Mouse (Mus musculus) cerebellum, postnatal 14 days (tissue): Measurements from ENCODE around the gene Olfr1386.
"Not testable (repeated sequence)": the region's sequence is repeated elsewhere in the genome, so short reads cannot be mapped to it uniquely, and the experiment has no call there.

Experiments
- DNase-seq, 2 experiments: peaks; one replicate each; pipeline ENCODE4 v3.0.0; 2021; ENCODE audit warnings: mixed read lengths in 2 of 2

Gene Olfr1386

DNA sequence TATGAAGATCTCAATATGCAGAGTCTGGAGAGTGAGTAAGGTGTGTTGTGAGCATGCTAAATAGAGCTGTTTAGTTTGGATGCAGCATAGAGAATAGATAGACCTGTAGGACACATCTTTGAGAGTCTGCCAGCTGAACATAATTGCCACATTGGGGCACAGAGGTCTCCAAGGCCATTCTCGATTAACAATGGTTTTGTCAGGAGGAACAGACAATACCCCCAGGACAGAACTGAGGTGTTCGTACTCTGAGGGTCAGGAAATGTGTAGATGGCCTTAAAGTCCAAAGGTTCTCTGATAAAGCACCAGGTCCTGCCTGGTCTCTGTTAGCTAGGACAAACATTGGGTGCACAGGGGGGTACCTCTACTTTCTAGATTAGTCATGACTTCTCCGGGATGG lies at the start of gene Olfr1386:
TSS of gene Olfr1386 (plus strand) at position 301 of the 400 bp plus-strand sequence.
- not testable (repeated sequence) for DNase-seq

- no peak for DNase-seq
These were observed 42.1 kb upstream of the Olfr1386 start, which contains the start of gene Olfr1389 for GRCm38 (mm10) chr11:49422767-49423166. Olfr1389 (plus strand) TSS chr11:49423067.

GRCm38 (mm10) chr11:49425257-49425927 lies 39.5 kb upstream of the Olfr1386 start:
- no peak for DNase-seq

GRCm38 (mm10) chr11:49429641-49430040 lies 35.2 kb upstream of the Olfr1386 start:
- DNase-seq, result peak; percentile 14 to 35

DNA sequence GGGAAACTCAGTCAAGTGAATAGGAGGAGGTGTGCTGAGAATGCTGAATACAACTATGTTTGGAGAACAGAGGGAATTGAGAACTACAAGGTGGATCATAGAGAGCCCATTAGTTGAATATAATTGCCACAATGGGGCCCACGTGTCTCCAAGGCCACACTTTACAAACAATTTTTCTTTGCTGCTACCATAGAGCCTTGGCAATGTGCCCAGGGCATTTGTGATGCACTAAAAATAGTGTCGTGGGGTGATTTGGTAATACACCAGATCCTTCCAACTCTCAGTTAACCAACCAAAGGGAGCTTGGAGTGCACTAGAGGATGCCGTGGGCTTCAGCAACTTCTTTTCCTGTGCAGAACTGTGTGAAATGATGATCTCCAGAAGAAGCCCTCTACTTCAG lies 28.4 kb upstream of the Olfr1386 start, which contains the start of gene Olfr1388:
TSS of gene Olfr1388 (plus strand) at position 214 of the 400 bp plus-strand sequence.
- DNase-seq, result peak; percentile 1 to 6

DNA sequence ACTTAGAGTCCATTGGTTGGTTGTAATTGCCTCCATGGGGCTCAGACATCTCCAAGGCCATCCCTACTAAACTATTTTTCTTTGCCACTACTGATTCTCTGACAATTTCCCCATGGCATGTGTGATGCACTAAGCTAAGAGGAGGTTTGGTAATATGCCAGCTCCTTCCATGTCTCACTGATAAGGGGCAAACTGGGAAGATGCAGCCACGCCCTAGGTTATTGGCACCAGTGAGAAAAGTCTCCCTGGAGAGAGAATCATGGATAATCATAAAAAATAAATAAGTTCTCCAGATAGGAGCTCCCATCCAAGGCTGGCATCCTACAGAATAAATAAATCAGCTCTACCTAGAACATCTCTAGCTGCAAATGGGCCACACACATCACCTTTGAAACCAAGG lies 9.8 kb upstream of the Olfr1386 start, which contains the start of gene Olfr1387:
TSS of gene Olfr1387 (plus strand) at position 301 of the 400 bp plus-strand sequence.
- no peak for DNase-seq

DNA sequence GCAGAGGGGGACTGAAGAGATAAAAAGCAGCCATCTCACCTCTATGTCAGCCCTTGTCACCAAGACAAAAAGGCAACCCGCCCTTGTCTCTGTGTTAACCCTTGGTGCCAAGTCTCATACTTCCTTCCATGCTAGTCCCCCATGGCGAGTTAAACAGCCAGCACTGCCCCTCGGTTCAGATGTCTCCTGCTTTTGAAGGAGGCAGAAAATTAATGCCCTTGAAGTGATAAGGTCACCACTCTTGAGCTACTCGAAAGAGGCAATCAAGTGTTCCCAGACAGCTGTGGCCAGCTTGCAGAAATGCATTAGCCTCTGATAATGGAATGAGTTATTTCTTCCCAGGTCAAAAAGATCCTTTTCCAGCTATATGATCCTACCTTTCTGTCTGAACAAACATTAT lies 21.1 kb downstream of the Olfr1386 start:
- DNase-seq, result no peak

DNA sequence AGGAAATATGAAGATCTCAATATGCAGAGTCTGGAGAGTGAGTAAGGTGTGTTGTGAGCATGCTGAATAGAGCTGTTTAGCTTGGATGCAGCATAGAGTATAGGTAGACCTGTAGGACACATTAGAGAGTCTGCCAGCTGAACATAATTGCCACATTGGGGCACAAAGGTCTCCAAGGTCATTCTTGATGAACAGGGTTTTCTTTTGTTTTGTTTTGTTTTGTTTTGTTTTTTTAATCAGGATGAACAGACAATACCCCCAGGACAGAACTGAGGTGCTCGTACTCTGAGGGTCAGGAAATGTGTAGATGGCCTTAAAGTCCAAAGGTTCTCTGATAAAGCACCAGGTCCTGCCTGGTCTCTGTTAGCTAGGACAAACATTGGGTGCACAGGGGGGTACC lies 23.9 kb downstream of the Olfr1386 start, which contains the start of gene Olfr1385:
TSS of gene Olfr1385 (plus strand) at position 301 of the 400 bp plus-strand sequence.
- not testable (repeated sequence) for DNase-seq

DNA sequence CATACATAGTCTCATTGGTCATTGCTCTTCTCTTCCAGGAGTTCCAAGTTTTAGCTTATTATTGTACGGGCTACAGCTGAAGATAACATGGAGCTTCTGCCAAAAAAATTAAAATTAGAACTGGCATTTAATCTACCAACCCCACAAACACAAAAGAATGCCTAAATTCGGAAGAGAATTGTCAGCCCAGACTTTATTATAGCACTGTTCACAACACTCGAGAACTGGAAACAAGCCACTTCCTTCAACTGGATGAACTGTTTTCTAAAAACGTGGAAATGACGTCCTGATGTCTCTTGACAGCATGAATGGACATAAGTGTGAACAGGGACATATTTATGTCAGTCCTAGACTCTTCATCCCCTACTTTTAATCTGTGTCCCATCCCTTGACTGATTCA lies 53.2 kb downstream of the Olfr1386 start:
- no peak for DNase-seq

DNA sequence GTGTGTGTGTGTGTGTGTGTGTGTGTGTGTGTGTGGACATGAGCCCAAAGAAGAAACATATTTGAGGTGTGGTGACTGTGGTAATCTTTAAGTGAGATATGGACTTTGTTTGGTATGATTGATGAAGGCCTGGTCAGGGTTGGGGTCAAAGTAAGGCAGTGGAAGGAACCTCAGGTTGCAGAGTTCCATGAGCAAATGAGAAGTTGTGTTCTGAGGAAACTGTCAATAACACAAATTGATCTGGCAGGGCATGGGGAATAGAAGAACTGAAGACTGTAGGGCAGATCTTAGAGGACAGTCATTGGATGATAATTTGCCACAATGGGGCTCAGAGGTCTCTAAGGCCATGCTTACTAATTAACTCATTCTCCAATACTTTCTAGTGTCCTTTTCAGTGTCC lies 54.5 kb downstream of the Olfr1386 start, which contains the start of gene Olfr1383:
TSS of gene Olfr1383 (plus strand) at position 301 of the 400 bp plus-strand sequence.
- no peak for DNase-seq
